Mouse (Mus musculus) MN1 (cell line): Measurements from ENCODE around the gene Cit.
A peak's percentile ranks its signal among the peaks of the same experiment; 100 is the strongest.

Experiments used
- DNase-seq: peaks from one replicate; pipeline ENCODE4 v3.0.0-alpha.2; 2016; ENCODE audit warnings: low spot score

The Cit gene

GRCm38 (mm10) chr5:116011700-116012099 lies 166.6 kb downstream of the Cit start:
- no peak for DNase-seq

- DNase-seq = no peak
These were observed 167.4 kb downstream of the Cit start for GRCm38 (mm10) chr5:116012503-116012902.

GRCm38 (mm10) chr5:116013821-116014220 lies 168.7 kb downstream of the Cit start:
- no peak for DNase-seq

- DNase-seq = no peak
These were observed 169.2 kb downstream of the Cit start for GRCm38 (mm10) chr5:116014237-116014636.

- no peak for DNase-seq
These were observed 171.5 kb downstream of the Cit start for GRCm38 (mm10) chr5:116016542-116016941.

- DNase-seq = no peak
These were observed 172.3 kb downstream of the Cit start for GRCm38 (mm10) chr5:116017391-116017790.

GRCm38 (mm10) chr5:116018196-116018595 lies 173.1 kb downstream of the Cit start:
- no peak for DNase-seq

- DNase-seq = no peak
These were observed 173.7 kb downstream of the Cit start for GRCm38 (mm10) chr5:116018784-116019183.

GRCm38 (mm10) chr5:116019371-116019770 lies 174.3 kb downstream of the Cit start:
- DNase-seq = no peak

- no peak for DNase-seq
These were observed 176.5 kb downstream of the Cit start for GRCm38 (mm10) chr5:116021552-116021951.

GRCm38 (mm10) chr5:116022131-116022530 lies 177.1 kb downstream of the Cit start:
- no peak for DNase-seq

- DNase-seq = no peak
These were observed 177.7 kb downstream of the Cit start for GRCm38 (mm10) chr5:116022658-116023200.

- peak; percentile 82 for DNase-seq
These were observed 178.2 kb downstream of the Cit start for GRCm38 (mm10) chr5:116023251-116023661.

- DNase-seq = no peak
These were observed 178.8 kb downstream of the Cit start for GRCm38 (mm10) chr5:116023821-116024284.

- DNase-seq = peak; percentile 93
These were observed 179.3 kb downstream of the Cit start, which contains the start of gene Prkab1 for GRCm38 (mm10) chr5:116024327-116024739. Gene Prkab1 (minus strand): TSS chr5:116024508.

GRCm38 (mm10) chr5:116026107-116026506 lies 181.0 kb downstream of the Cit start:
- no peak for DNase-seq

GRCm38 (mm10) chr5:116026561-116026960 lies 181.5 kb downstream of the Cit start:
- DNase-seq = peak; percentile 28

- no peak for DNase-seq
These were observed 184.0 kb downstream of the Cit start for GRCm38 (mm10) chr5:116029071-116029470.

- no peak for DNase-seq
These were observed 185.6 kb downstream of the Cit start for GRCm38 (mm10) chr5:116030566-116031189.

- DNase-seq = peak; percentile 79
These were observed 186.1 kb downstream of the Cit start for GRCm38 (mm10) chr5:116031190-116031577.

GRCm38 (mm10) chr5:116036465-116036864 lies 191.4 kb downstream of the Cit start:
- DNase-seq = no peak

GRCm38 (mm10) chr5:116037731-116038130 lies 192.7 kb downstream of the Cit start:
- no peak for DNase-seq

- no peak for DNase-seq
These were observed 194.6 kb downstream of the Cit start for GRCm38 (mm10) chr5:116039706-116040105.

- DNase-seq = no peak
These were observed 197.2 kb downstream of the Cit start for GRCm38 (mm10) chr5:116042241-116042640.
